Mouse (Mus musculus) urinary bladder, postnatal 4 days (tissue): ENCODE data around the gene Eif2ak3.

Experiments used
- DNase-seq, 2 experiments: peaks; one replicate each; pipeline ENCODE4 v3.0.0; 2021 to 2022; ENCODE audit warnings: low spot score in 2 of 2

Gene Eif2ak3

GRCm38 (mm10) chr6:70831179-70831839 lies 13.0 kb upstream of the Eif2ak3 start:
- DNase-seq: no peak

GRCm38 (mm10) chr6:70837297-70837696 lies 7.0 kb upstream of the Eif2ak3 start:
- no peak for DNase-seq

GRCm38 (mm10) chr6:70838532-70838931 lies 5.8 kb upstream of the Eif2ak3 start:
- DNase-seq: no peak

- no peak for DNase-seq
Measured at GRCm38 (mm10) chr6:70840281-70840680, 4.0 kb upstream of the Eif2ak3 start.

GRCm38 (mm10) chr6:70842991-70843390 lies 1.3 kb upstream of the Eif2ak3 start:
- DNase-seq: no peak

- DNase-seq: no peak
Measured at GRCm38 (mm10) chr6:70844896-70845646, 756 bp downstream of the Eif2ak3 start.

- DNase-seq: no peak
Measured at GRCm38 (mm10) chr6:70847386-70847785, 3.1 kb downstream of the Eif2ak3 start.

- DNase-seq: no peak
Measured at GRCm38 (mm10) chr6:70853371-70853770, 9.1 kb downstream of the Eif2ak3 start.

GRCm38 (mm10) chr6:70855529-70856309 lies 11.4 kb downstream of the Eif2ak3 start:
- DNase-seq: no peak

GRCm38 (mm10) chr6:70862726-70863125 lies 18.4 kb downstream of the Eif2ak3 start:
- DNase-seq: no peak

GRCm38 (mm10) chr6:70864285-70864684 lies 20.0 kb downstream of the Eif2ak3 start:
- no peak for DNase-seq

- DNase-seq: no peak
Measured at GRCm38 (mm10) chr6:70866761-70867160, 22.4 kb downstream of the Eif2ak3 start.

GRCm38 (mm10) chr6:70867297-70867696 lies 23.0 kb downstream of the Eif2ak3 start:
- DNase-seq: no peak

GRCm38 (mm10) chr6:70871511-70871980 lies 27.2 kb downstream of the Eif2ak3 start:
- DNase-seq: no peak

GRCm38 (mm10) chr6:70872128-70872527 lies 27.8 kb downstream of the Eif2ak3 start:
- no peak for DNase-seq

- DNase-seq: no peak
Measured at GRCm38 (mm10) chr6:70872570-70872969, 28.3 kb downstream of the Eif2ak3 start.

GRCm38 (mm10) chr6:70874035-70874775 lies 29.9 kb downstream of the Eif2ak3 start:
- DNase-seq: no peak

GRCm38 (mm10) chr6:70875017-70875416 lies 30.7 kb downstream of the Eif2ak3 start:
- no peak for DNase-seq

GRCm38 (mm10) chr6:70880714-70881304 lies 36.5 kb downstream of the Eif2ak3 start:
- DNase-seq: peak in 1 of 2 experiments; percentile 27

- DNase-seq: no peak
Measured at GRCm38 (mm10) chr6:70887993-70888392, 43.7 kb downstream of the Eif2ak3 start.

GRCm38 (mm10) chr6:70898166-70898565 lies 53.9 kb downstream of the Eif2ak3 start:
- no peak for DNase-seq
